In the genomic region with DNA sequence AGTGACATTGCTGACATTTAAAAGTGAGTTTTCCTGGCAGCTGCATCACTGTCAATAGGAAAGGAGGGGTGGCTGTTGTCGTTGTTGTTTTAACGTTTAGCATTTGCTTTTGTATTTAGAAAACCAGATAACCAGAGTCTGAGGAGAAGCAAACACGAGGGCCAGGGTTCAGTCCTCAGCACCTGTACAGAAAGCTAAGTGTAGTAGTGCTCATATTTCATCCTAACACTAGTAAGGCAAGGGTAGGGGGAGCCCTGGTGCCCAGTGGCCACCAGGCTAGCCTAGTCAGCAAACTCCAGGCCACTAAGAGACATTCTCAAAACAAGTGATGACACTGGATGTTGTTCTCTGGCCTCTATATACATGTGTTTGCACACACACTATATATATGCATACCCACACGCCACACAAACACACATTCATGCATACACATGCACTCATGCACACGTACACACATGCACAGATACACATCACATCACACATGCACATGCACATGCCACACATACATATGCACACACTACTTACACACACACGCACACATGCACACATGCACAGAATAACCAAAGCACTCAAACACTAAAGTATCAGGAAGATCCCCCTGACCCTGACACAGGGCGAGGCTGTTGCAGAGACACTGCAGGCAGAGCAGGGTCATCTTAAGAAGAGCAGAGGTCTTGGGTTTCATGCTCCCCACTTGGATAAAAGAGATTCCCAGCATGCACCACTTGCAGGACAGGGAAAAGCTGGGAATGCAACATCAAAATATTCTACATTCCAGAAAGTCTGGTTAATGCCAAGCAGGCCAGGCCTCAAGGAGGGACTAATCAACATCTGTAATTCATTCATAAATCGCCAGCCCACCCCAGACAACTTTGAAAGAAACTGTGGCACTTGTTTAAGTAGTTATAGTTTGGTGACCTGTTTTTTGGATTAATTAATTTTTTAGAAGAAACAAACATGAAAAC, we compare ENCODE assay signal across 21 mouse cellular contexts.
A peak's percentile ranks its signal among the peaks of the same experiment; 100 is the strongest.
DNase-seq lines count a peak whose midpoint lies in the region; ATAC-seq lines count a peak whose summit lies in the region.
"Had no signal": no experiment of that assay in that cellular context is flagged by ENCODE, and none has a peak within 500 bp of the region (broad histone marks: within the 10 kb centered on the region; RNA-seq: fewer than 3 reads in every experiment).

No protein-coding gene starts in this region.

- peaks cover 29% of the 10 kb centered on the region for H3K4me1 ChIP-seq in limb, embryonic 12.5 days (replicated peaks)
- H3K4me1 ChIP-seq in limb, embryonic 10.5 days, result peaks cover 21% of the 10 kb centered on the region
- H3K4me1 ChIP-seq in embryonic facial prominence, embryonic 15.5 days, result peaks cover 16% of the 10 kb centered on the region
- H3K4me1 ChIP-seq: hindbrain, embryonic 13.5 days; intestine, embryonic 15.5 days; midbrain, embryonic 12.5 days; neural tube, embryonic 12.5 days had no signal

- H3K27me3 ChIP-seq in limb, embryonic 12.5 days, result no peaks in the 10 kb centered on the region; the same call in 1 of the 2 replicates
- no peaks in the 10 kb centered on the region for H3K27me3 ChIP-seq in limb, embryonic 10.5 days (ENCODE audit: low read depth, poor library complexity, severe bottlenecking)
- H3K27me3 ChIP-seq in embryonic facial prominence, embryonic 15.5 days, result no peaks in the 10 kb centered on the region
- H3K27me3 ChIP-seq: hindbrain, embryonic 13.5 days; intestine, embryonic 15.5 days; midbrain, embryonic 12.5 days; neural tube, embryonic 12.5 days had no signal

- no peak overlapping the region for H3K4me2 ChIP-seq in limb, embryonic 12.5 days
- no peak overlapping the region for H3K4me2 ChIP-seq in embryonic facial prominence, embryonic 15.5 days (replicated peaks)
- H3K4me2 ChIP-seq: hindbrain, embryonic 13.5 days; intestine, embryonic 15.5 days; liver, embryonic 11.5 days; midbrain, embryonic 12.5 days; neural tube, embryonic 12.5 days had no signal

- ATAC-seq in limb, embryonic 12.5 days (ENCODE audit: insufficient number of reproducible peaks, insufficient read depth, low FRiP score, low TSS enrichment, low read depth), result no peak
- no peak for ATAC-seq in embryonic facial prominence, embryonic 15.5 days (ENCODE audit: insufficient number of reproducible peaks, low FRiP score, low TSS enrichment, low read depth)
- ATAC-seq: CD4-positive, CD25-positive, alpha-beta regulatory T cell, adult 4 months; intestine, embryonic 15.5 days had no signal

- H3K4me3 ChIP-seq in limb, embryonic 12.5 days (replicated peaks), result no peak overlapping the region
- no peak overlapping the region for H3K4me3 ChIP-seq in limb, embryonic 10.5 days
- no peak overlapping the region for H3K4me3 ChIP-seq in embryonic facial prominence, embryonic 15.5 days (replicated peaks)
- H3K4me3 ChIP-seq: hindbrain, embryonic 13.5 days; intestine, embryonic 15.5 days; midbrain, embryonic 12.5 days; neural tube, embryonic 12.5 days had no signal

- no peaks in the 10 kb centered on the region for H3K36me3 ChIP-seq in limb, embryonic 12.5 days
- no peaks in the 10 kb centered on the region for H3K36me3 ChIP-seq in limb, embryonic 10.5 days
- H3K36me3 ChIP-seq in embryonic facial prominence, embryonic 15.5 days, result no peaks in the 10 kb centered on the region
- H3K36me3 ChIP-seq: hindbrain, embryonic 13.5 days; intestine, embryonic 15.5 days; midbrain, embryonic 12.5 days; neural tube, embryonic 12.5 days had no signal

- H3K9ac ChIP-seq in limb, embryonic 12.5 days (replicated peaks), result no peak overlapping the region
- H3K9ac ChIP-seq in embryonic facial prominence, embryonic 15.5 days, result no peak overlapping the region
- H3K9ac ChIP-seq: hindbrain, embryonic 13.5 days; intestine, embryonic 15.5 days; midbrain, embryonic 12.5 days; neural tube, embryonic 12.5 days had no signal

- peak; percentile 37 for DNase-seq in embryo, embryonic 10 days (ENCODE audit: low spot score)
- DNase-seq in embryo, embryonic 9.5 days (ENCODE audit: extremely low spot score), result no peak
- DNase-seq in limb, embryonic 10.5 days (ENCODE audit: low spot score), result no peak
- DNase-seq in embryo, embryonic 10.5 days (ENCODE audit: low spot score), result peak; percentile 26
- no peak for DNase-seq in MN1 (ENCODE audit: low spot score)
- no peak for DNase-seq in frontal cortex, postnatal 36 days (ENCODE audit: low spot score in 2 of 2)
- DNase-seq: adrenal gland, postnatal 36 days; cerebellum, adult 11-12 months; cerebellum, postnatal 25 days; gastrocnemius, postnatal 10 days; lung, adult 18-20 months; lung, postnatal 36 days; thymus, adult 18-20 months had no signal

- no peaks in the 10 kb centered on the region for H3K9me3 ChIP-seq in limb, embryonic 12.5 days
- no peaks in the 10 kb centered on the region for H3K9me3 ChIP-seq in limb, embryonic 10.5 days (replicated peaks)
- no peaks in the 10 kb centered on the region for H3K9me3 ChIP-seq in embryonic facial prominence, embryonic 15.5 days (replicated peaks)
- H3K9me3 ChIP-seq: hindbrain, embryonic 13.5 days; intestine, embryonic 15.5 days; midbrain, embryonic 12.5 days; neural tube, embryonic 12.5 days had no signal

- H3K27ac ChIP-seq in limb, embryonic 12.5 days, result peak overlapping the region; percentile 64; the same call in 1 of the 2 replicates
- no peak overlapping the region; the same call in 1 of the 2 replicates for H3K27ac ChIP-seq in limb, embryonic 10.5 days
- peak overlapping the region; percentile 56; the same call in 1 of the 2 replicates for H3K27ac ChIP-seq in embryonic facial prominence, embryonic 15.5 days (replicated peaks)
- H3K27ac ChIP-seq: hindbrain, embryonic 13.5 days; intestine, embryonic 15.5 days; midbrain, embryonic 12.5 days; neural tube, embryonic 12.5 days had no signal

- WGBS in limb, embryonic 12.5 days, result 68% methylated on average over 8 of the region's 8 CpGs
- 81% methylated on average over 8 of the region's 8 CpGs for WGBS in limb, embryonic 10.5 days
- 61% methylated on average over 8 of the region's 8 CpGs for WGBS in embryonic facial prominence, embryonic 15.5 days

Comparison
In these comparisons a context has a peak if more than half of its experiments do, and no peak if none do; other contexts are left out.
1. DNase-seq: peak in embryo, embryonic 10 days (single experiment) and embryo, embryonic 10.5 days (single experiment); none in embryo, embryonic 9.5 days (single experiment), limb, embryonic 10.5 days (single experiment), MN1 (single experiment) and frontal cortex, postnatal 36 days (0 of 2).